Mouse (Mus musculus) midbrain, embryonic 11.5 days (tissue): ENCODE measurements around the gene Ctsc. TPM values are rescaled to one million over a fixed set of nuclear protein-coding genes. Genes with fewer than 3 reads are reported as not detected.
A peak's percentile ranks its signal among the peaks of the same experiment; 100 is the strongest.

ENCODE experiments used
- ATAC-seq: fragments of 200-750 bp; cut with Nextera tagmentation; 2 replicates; pipeline ENCODE4 v1.8.0; 2017; ENCODE audit warnings: moderate TSS enrichment, moderate library complexity; ENCODE audit not compliant: low FRiP score
- DNase-seq: peaks from one replicate; pipeline ENCODE4 v3.0.0; 2015; ENCODE audit warnings: low spot score; ENCODE audit errors: missing footprints
- H3K27ac ChIP-seq: fragments of 300-500 bp; sonication (generic); 2 replicates; pipeline ENCODE4 v1.5.1; 2014; ENCODE audit warnings: low read depth, low read length
- H3K27me3 ChIP-seq: fragments of 300-500 bp; sonication (generic); 2 replicates; pipeline ENCODE4 v1.6.1; 2014; ENCODE audit warnings: mild to moderate bottlenecking, low read length, moderate library complexity, mixed read lengths; ENCODE audit not compliant: control insufficient read depth, insufficient read depth
- H3K36me3 ChIP-seq: fragments of 300-500 bp; sonication (generic); 2 replicates; pipeline ENCODE4 v1.6.1; 2014; ENCODE audit warnings: mild to moderate bottlenecking, low read length, moderate library complexity, mixed read lengths; ENCODE audit not compliant: control insufficient read depth, insufficient read depth
- H3K4me1 ChIP-seq: fragments of 300-500 bp; sonication (generic); 2 replicates; pipeline ENCODE4 v1.6.1; 2014; ENCODE audit warnings: low read length; ENCODE audit not compliant: control insufficient read depth, insufficient read depth
- H3K4me2 ChIP-seq: fragments of 300-500 bp; sonication (generic); 2 replicates; pipeline ENCODE4 v1.6.1; 2014; ENCODE audit warnings: mild to moderate bottlenecking, moderate library complexity
- H3K4me3 ChIP-seq: fragments of 300-500 bp; sonication (generic); 2 replicates; pipeline ENCODE4 v1.5.1; 2014; ENCODE audit warnings: low read depth, low read length
- H3K9ac ChIP-seq: fragments of 300-500 bp; sonication (generic); 2 replicates; pipeline ENCODE4 v1.6.1; 2014; ENCODE audit warnings: low read length
- H3K9me3 ChIP-seq: fragments of 300-500 bp; sonication (generic); 2 replicates; pipeline ENCODE4 v1.6.1; 2016; ENCODE audit warnings: low read length; ENCODE audit not compliant: control insufficient read depth
- WGBS: fragments of 180-500 bp; shearing (Covaris S2); extraction: QIAGEN DNeasy Blood & Tissue Kit; methylation state at CpG from one replicate; pipeline ENCODE4 v1.1.7; 2014; 5-methylcytosine and 5-hydroxymethylcytosine counted together
- polyA plus RNA-seq: library from polyadenylated mRNA; unstranded; fragments of >200 nt; fragmentation: Nextera tagmentation; extraction: Ambion mirVana; gene quantifications from 2 replicates; pipeline ENCODE4 v1.2.1, GENCODE M21; 2014

Ctsc gene
- polyA plus RNA-seq, 1 experiment from 2014 or later: 22.8 TPM

DNA sequence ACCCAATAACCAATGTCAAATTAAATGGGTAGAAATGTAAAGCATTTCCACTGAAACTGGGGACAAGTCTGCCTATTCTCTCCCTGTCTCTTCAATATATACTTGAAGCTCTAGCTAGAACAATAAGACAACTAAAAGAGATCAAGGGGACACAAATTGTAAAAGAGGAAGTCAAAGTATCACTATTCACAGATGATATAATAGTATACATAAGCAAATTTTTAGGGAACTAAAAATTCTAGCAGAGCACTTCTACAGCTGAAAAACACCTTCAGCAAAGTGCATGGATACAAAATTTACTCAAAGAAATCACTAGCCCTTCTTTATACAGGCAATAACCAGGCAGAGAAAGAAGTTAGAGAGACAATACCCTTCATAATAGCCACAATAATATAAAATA, 23.0 kb upstream of the Ctsc start:
- no peak overlapping the region for H3K4me2 ChIP-seq
- H3K9me3 ChIP-seq: no peaks in the 10 kb centered on the region
- no peak overlapping the region for H3K4me3 ChIP-seq
- no peaks in the 10 kb centered on the region for H3K36me3 ChIP-seq
- no peaks in the 10 kb centered on the region for H3K4me1 ChIP-seq
- no peak overlapping the region for H3K9ac ChIP-seq
- no peaks in the 10 kb centered on the region for H3K27me3 ChIP-seq
- H3K27ac ChIP-seq: no peak overlapping the region
- DNase-seq: no peak
- no peak for ATAC-seq

DNA sequence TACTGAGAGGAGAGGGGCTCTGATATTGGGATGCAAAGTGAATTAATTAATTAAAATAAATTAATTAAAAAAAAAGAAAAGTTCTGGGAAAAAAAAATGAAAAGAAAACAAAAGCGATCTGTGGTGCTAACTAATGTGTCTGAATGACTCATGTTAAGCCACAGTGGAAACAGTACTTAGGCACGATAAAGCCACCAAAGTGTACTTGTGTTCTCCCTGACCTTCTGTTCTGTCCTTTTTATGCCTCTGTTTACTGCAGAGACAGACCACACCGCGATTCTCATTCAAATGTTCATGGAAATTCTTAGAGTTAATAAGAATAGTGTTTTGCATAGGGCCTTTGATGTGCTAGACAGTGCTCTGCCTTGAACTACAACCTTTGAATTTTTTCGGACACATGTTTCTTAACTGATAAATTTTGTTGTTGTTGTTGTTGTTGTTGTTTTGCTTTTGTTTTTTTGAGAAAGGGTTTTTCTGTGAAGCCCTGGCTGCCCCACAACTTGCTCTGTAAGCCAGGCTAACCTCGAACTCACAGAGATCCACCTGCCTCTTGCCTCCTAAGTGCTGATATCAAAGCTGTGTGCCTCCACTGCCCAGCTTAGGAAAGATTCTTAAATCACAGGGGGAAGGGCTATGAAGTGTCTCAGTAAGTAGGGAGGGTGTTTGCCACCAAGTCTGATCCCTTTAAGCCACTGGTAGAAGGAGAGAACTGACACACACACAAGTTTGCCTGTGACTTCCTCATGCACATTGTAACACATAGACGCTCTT, 18.5 kb upstream of the Ctsc start:
- WGBS: 78% methylated on average over 7 of the region's 7 CpGs
- DNase-seq (no peak), ATAC-seq (no peak)
- H3K9me3 ChIP-seq: no peaks in the 10 kb centered on the region
- no peak overlapping the region for H3K4me3 ChIP-seq
- no peaks in the 10 kb centered on the region for H3K4me1 ChIP-seq
- H3K27me3 ChIP-seq: no peaks in the 10 kb centered on the region
- H3K27ac ChIP-seq: no peak overlapping the region
- H3K4me2 ChIP-seq: no peak overlapping the region
- no peak overlapping the region for H3K9ac ChIP-seq
- H3K36me3 ChIP-seq: no peaks in the 10 kb centered on the region

DNA sequence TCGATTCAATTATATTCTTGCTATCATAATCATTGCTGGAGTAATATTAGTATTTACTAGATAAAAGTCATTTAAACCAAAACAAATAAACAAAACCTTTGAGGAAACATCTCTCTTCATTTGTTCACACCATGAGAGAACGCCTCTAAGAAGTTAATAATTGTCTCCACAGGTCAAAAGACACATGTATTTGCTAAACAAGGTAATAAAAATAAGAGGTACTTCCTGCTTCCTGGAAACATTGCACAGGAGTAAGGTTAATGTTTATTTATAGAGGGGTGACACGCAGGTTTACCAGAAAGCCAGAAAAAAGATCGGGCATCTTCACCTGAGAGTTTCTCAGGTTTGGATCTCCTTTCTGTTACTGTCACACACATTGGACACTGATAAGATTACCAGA, 16.1 kb upstream of the Ctsc start:
- Histone ChIP-seq H3K4me3 (no peak overlapping the region), H3K9me3 (no peaks in the 10 kb centered on the region), H3K9ac (no peak overlapping the region), H3K27me3 (no peaks in the 10 kb centered on the region), H3K4me2 (no peak overlapping the region), H3K4me1 (no peaks in the 10 kb centered on the region), H3K36me3 (no peaks in the 10 kb centered on the region), H3K27ac (no peak overlapping the region)
- ATAC-seq (no peak), DNase-seq (no peak)
- 76% methylated on average over 4 of the region's 4 CpGs for WGBS

DNA sequence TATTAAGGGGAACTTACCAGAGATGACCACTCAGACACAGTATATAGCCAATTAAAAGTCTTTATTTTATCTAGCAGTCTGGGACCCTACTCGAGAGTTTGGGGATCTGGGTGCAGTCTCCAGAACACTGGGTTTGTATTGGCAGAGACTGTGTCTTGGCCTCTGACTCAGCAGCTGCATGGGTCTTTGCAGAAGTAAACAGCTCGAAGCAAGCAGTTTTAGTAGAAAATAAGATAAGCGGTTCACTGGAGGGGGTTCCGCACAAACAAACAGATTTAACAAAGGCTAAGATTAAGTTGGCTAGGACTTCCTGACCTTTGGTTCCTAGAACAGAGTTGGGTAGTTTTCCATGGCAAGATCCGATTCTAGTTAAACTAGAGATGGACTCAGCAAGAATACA, 13.0 kb upstream of the Ctsc start:
- H3K27me3 ChIP-seq: no peaks in the 10 kb centered on the region
- DNase-seq (no peak), ATAC-seq (no peak)
- no peaks in the 10 kb centered on the region for H3K36me3 ChIP-seq
- H3K27ac ChIP-seq: no peak overlapping the region
- no peaks in the 10 kb centered on the region for H3K4me1 ChIP-seq
- no peak overlapping the region for H3K4me2 ChIP-seq
- H3K9me3 ChIP-seq: no peaks in the 10 kb centered on the region
- H3K4me3 ChIP-seq: no peak overlapping the region
- H3K9ac ChIP-seq: no peak overlapping the region
- 69% methylated on average over 5 of the region's 5 CpGs for WGBS

DNA sequence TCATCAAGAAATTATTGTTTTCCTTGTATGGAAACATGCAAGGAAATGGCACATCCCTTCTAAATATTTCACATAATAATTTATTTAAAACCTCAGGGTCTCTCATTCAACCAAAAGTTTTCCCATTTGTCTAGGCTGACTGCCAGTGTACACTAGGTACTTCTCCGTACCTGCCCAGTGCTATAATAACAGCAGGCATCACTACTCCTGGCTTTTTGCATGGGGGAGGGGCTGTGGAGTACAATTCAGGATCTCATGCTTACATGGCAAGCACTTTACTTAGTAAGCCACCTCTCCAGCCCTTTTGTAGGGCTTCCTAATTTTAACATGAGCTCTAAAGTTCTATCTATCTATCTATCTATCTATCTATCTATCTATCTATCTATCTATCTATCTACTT, 8.0 kb upstream of the Ctsc start:
- Histone ChIP-seq H3K4me2 (no peak overlapping the region), H3K4me1 (no peaks in the 10 kb centered on the region), H3K36me3 (no peaks in the 10 kb centered on the region), H3K9me3 (no peaks in the 10 kb centered on the region), H3K27ac (no peak overlapping the region), H3K4me3 (no peak overlapping the region), H3K27me3 (no peaks in the 10 kb centered on the region), H3K9ac (no peak overlapping the region)
- DNase-seq: no peak
- no peak for ATAC-seq
- WGBS: 93% methylated on average over 1 of the region's 1 CpGs

DNA sequence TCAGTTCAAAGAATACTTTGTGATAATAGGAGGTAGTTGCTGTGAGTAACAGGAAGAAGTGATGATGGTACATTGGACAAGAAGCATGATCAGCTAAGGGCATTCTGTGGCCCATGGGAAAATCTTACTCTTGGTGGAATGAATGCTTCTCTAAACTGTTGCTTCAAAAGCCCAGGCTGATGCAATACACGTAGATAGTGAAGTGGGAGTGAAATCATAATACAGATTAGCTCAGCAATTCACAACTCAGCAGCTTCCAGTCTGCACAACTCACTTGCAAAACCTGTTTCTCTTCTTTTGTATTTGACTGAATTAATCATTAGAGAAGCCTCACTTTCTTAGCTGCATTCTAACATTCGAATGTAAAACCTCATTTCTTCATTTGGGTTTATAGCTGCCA, 6.4 kb upstream of the Ctsc start:
- DNase-seq (no peak), ATAC-seq (no peak)
- 74% methylated on average over 2 of the region's 2 CpGs for WGBS
- H3K4me1 ChIP-seq: no peaks in the 10 kb centered on the region
- H3K27ac ChIP-seq: no peak overlapping the region
- H3K4me2 ChIP-seq: no peak overlapping the region
- no peak overlapping the region for H3K9ac ChIP-seq
- no peaks in the 10 kb centered on the region for H3K27me3 ChIP-seq
- no peak overlapping the region for H3K4me3 ChIP-seq
- H3K9me3 ChIP-seq: no peaks in the 10 kb centered on the region
- H3K36me3 ChIP-seq: no peaks in the 10 kb centered on the region

DNA sequence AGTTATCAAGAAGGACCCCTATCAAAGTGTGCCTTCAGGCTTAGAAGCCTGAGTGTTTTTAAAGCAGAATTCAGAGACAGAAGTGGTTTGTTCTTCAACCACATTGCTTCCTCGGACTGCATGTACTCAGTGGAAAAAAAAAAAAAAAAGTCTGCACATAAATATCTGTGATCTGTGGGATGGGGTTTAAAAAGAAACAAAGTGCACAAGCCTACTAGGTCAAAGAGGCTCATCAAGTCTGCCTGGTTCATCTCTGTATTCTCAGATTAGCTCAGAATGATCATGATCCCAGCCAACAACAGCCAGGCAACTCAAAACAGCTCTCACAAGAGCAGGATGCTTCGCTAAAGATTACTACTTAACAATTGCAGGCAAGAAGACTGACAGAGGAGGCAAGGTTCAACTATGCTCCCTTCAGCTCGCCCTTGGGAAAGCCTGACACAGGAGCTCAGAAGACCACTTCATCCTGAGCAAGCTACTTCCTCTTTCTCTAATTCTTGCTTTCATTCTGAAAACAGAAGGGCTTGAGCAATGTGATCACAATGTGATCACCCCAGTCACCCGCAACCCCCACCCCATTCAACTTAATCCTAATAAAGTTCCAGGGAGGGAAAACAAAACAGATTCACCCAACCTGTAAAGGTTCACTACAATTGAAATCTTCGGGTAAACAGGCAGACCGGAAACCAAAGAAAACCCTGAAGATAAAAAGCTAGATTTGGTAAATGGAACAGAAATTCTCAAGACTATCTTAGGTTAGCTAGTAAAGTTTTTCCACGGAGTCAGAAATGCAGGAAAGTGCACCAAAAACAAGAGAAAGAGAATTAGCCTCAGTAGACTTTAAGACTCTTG, 745 bp upstream of the Ctsc start:
- DNase-seq: peak; percentile 88
- H3K36me3 ChIP-seq: no peaks in the 10 kb centered on the region
- no peaks in the 10 kb centered on the region for H3K9me3 ChIP-seq
- WGBS: 27% methylated on average over 7 of the region's 7 CpGs
- H3K9ac ChIP-seq: peak overlapping the region; percentile 57
- no peak for ATAC-seq
- peaks cover 10% of the 10 kb centered on the region; the same call in 1 of the 2 replicates for H3K4me1 ChIP-seq
- H3K4me3 ChIP-seq: peak overlapping the region; percentile 40
- no peaks in the 10 kb centered on the region for H3K27me3 ChIP-seq
- peak overlapping the region; percentile 88 for H3K4me2 ChIP-seq
- no peak overlapping the region for H3K27ac ChIP-seq

DNA sequence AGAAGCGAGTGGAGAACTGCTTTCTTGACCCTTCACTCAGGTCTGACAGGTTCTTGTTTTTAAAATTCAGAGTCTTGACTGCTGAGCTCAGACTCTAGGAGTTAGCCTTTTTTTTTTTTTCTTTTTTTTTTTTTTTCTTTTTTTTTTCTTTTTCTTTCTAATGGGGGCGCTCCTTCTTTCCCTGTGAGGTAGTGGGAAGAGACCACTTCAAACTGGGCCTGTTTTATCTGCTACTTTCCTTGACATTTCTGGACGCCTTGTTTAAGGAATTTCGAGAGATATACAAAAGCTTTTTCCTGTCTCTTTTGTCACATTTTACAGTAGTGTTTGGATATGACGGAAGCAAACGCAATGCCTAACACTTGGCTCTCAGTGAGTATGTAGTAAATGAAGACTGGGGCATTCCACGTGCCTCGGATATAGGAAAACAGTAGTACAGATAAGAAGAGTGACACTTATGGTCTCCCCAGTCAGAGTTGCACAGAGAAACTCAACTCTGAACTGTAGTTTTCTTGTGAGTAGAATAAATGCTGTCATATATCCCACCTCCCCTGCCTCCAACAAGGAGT, 827 bp downstream of the Ctsc start:
- WGBS: 67% methylated on average over 8 of the region's 8 CpGs

DNA sequence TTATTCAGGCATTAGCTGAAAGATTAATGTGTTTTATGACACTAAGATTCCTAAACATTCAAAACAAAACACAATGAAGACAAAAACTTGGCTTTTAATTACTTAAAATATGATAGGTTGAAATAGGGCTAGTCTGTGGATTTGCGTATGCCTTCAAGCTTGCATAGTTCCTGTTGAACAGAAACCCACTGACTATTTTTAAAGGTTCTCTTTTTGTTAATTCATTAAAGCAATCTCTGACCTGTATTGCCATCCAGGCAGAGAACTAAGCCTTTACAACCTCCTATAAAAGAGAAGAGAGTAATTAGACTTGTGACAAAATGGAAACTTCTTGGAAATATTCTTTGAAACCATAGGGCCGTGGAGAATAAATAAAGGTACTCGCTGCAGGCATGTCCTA, 7.4 kb downstream of the Ctsc start:
- no peak overlapping the region for H3K9ac ChIP-seq
- 86% methylated on average over 3 of the region's 3 CpGs for WGBS
- DNase-seq (no peak), ATAC-seq (no peak)
- H3K27ac ChIP-seq: no peak overlapping the region
- no peaks in the 10 kb centered on the region for H3K9me3 ChIP-seq
- no peaks in the 10 kb centered on the region for H3K27me3 ChIP-seq
- H3K36me3 ChIP-seq: no peaks in the 10 kb centered on the region
- H3K4me2 ChIP-seq: no peak overlapping the region
- no peak overlapping the region for H3K4me3 ChIP-seq
- no peaks in the 10 kb centered on the region for H3K4me1 ChIP-seq

More for the DNA sequence above, 827 bp downstream of the Ctsc start:
- Histone ChIP-seq H3K36me3 (no peaks in the 10 kb centered on the region), H3K4me2 (peak overlapping the region; percentile 88), H3K4me3 (peak overlapping the region; percentile 40), H3K27me3 (no peaks in the 10 kb centered on the region), H3K27ac (no peak overlapping the region), H3K9ac (no peak overlapping the region), H3K9me3 (no peaks in the 10 kb centered on the region), H3K4me1 (peaks cover 10% of the 10 kb centered on the region; the same call in 1 of the 2 replicates)
- no peak for ATAC-seq
- peak; percentile 80 for DNase-seq
